Mouse (Mus musculus): ENCODE data around the gene Nme2. TPM values are rescaled to one million over a fixed set of nuclear protein-coding genes. Genes with fewer than 3 reads are reported as not detected.

The Nme2 gene
- total RNA-seq, 2 experiments from 2014 or later = 1,044 to 1,128 TPM

GRCm38 (mm10) chr11:93906834-93907233, 49.2 kb downstream of the Nme2 start:
- DNase-seq = no peak
- intact Hi-C loops (cut with DNase I) = no loop called here

Other genes with a start within 250 kb of the Nme2 start
- gene Utp18, start 70.5 kb downstream of the Nme2 start, total RNA-seq (2021) = 1 to 10 TPM; 9.7 to 10.0 TPM
- gene Mbtd1, start 70.4 kb downstream of the Nme2 start, total RNA-seq (2021) = 10 to 100 TPM; 14.5 to 18.1 TPM
- 10 to 100 TPM; 16.3 to 18.0 TPM for gene Gm20390, start 12.0 kb upstream of the Nme2 start, total RNA-seq (2021)
- gene Nme1, start 12.3 kb upstream of the Nme2 start, total RNA-seq (2021) = 10 to 100 TPM; 10.0 to 12.0 TPM
- 100 to 1,000 TPM; 147 to 159 TPM for gene Spag9, start 39.8 kb upstream of the Nme2 start, total RNA-seq (2021)

All from heart, postnatal 36 days (tissue).